Mouse (Mus musculus) stomach, postnatal 0 days (tissue): ENCODE measurements around the gene Hvcn1.

ENCODE experiments used
- CTCF ChIP-seq: IDR thresholded peaks from 2 replicates; pipeline ENCODE4 v1.5.1; 2016; ENCODE audit warnings: antibody characterized with exemption, low read depth, mild to moderate bottlenecking, moderate library complexity
- EP300 ChIP-seq: optimal IDR thresholded peaks from 2 replicates; pipeline ENCODE3; 2016; ENCODE audit warnings: antibody characterized with exemption

DNA sequence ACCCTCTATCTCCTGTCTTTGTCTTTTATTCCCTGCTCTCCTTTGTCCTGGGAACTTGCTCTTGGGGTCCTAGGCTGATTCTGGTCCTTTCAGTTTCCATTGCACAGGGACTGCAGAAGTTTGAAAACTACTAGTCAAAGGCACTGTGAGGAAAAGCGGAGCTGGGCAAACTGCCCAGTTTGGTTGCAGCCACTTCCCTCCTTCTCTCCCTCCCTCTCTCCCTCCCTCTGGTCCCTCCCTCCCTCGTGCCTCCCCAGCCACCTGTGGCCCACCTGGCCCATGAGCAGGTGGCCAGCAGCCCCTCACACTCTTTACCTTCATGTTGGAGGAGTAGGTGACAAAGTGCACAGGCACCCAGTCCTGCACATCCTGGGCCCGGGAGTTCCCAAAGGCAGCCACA is 38.6 kb downstream of the Hvcn1 start:
- TF ChIP-seq CTCF (no peak), EP300 (no peak)
